Mouse (Mus musculus) limb, embryonic 12.5 days (tissue): Measurements from ENCODE around the gene Ptges2. TPM values are rescaled to one million over a fixed set of nuclear protein-coding genes. Genes with fewer than 3 reads are reported as not detected.

ENCODE experiments used
- ATAC-seq: fragments of 200-750 bp; cut with Nextera tagmentation; 2 replicates; pipeline ENCODE4 v1.8.0; 2017; ENCODE audit warnings: low read depth, moderate TSS enrichment; ENCODE audit not compliant: insufficient number of reproducible peaks, insufficient read depth, low FRiP score, low TSS enrichment
- H3K27ac ChIP-seq: fragments of 300-500 bp; sonication (generic); 2 replicates; pipeline ENCODE4 v1.5.1; 2016; ENCODE audit warnings: mild to moderate bottlenecking, moderate library complexity
- H3K27me3 ChIP-seq: fragments of 300-500 bp; sonication (generic); 2 replicates; pipeline ENCODE4 v1.6.1; 2016; ENCODE audit warnings: mild to moderate bottlenecking, moderate library complexity
- H3K36me3 ChIP-seq: fragments of 300-500 bp; sonication (generic); 2 replicates; pipeline ENCODE4 v1.6.1; 2016; ENCODE audit warnings: mild to moderate bottlenecking, moderate library complexity
- H3K4me1 ChIP-seq: fragments of 300-500 bp; sonication (generic); replicated peaks from 2 replicates; pipeline ENCODE4 v1.6.1; 2016
- H3K4me2 ChIP-seq: fragments of 300-500 bp; sonication (generic); 2 replicates; pipeline ENCODE4 v1.6.1; 2016; ENCODE audit warnings: mild to moderate bottlenecking, moderate library complexity
- H3K4me3 ChIP-seq: fragments of 300-500 bp; sonication (generic); replicated peaks from 2 replicates; pipeline ENCODE4 v1.5.1; 2016; ENCODE audit warnings: mild to moderate bottlenecking
- H3K9ac ChIP-seq: fragments of 300-500 bp; sonication (generic); replicated peaks from 2 replicates; pipeline ENCODE4 v1.6.1; 2016; ENCODE audit warnings: mild to moderate bottlenecking, moderate library complexity
- H3K9me3 ChIP-seq: fragments of 300-500 bp; sonication (generic); 2 replicates; pipeline ENCODE4 v1.6.1; 2016; ENCODE audit warnings: mild to moderate bottlenecking, moderate library complexity
- WGBS: fragments of 180-500 bp; shearing (Covaris S2); methylation state at CpG from one replicate; pipeline ENCODE4 v1.1.7; 2016; 5-methylcytosine and 5-hydroxymethylcytosine counted together
- polyA plus RNA-seq: library from polyadenylated mRNA; unstranded; fragments of >200 nt; fragmentation: Nextera tagmentation; extraction: Ambion mirVana; gene quantifications from 2 replicates; pipeline ENCODE4 v1.2.1, GENCODE M21; 2016

Gene Ptges2
- 32.2 and 36.7 TPM in 2 replicates for polyA plus RNA-seq

GRCm38 (mm10) chr2:32395484-32395945 lies at the start of gene Ptges2:
Ptges2 (plus strand) TSS chr2:32395896.
- H3K4me1 ChIP-seq = peaks cover 25% of the 10 kb centered on the region
- H3K9ac ChIP-seq = peak within 1 kb of the TSS; percentile 71
- peak within 1 kb of the TSS; percentile 90 for H3K27ac ChIP-seq
- 0% methylated on average over 31 of the region's 31 CpGs for WGBS
- peaks cover 20% of the 10 kb centered on the region for H3K36me3 ChIP-seq
- H3K4me2 ChIP-seq = peak within 1 kb of the TSS; percentile 93
- H3K4me3 ChIP-seq = peak within 1 kb of the TSS; percentile 98
- peak; percentile 89 for ATAC-seq
- no peaks in the 10 kb centered on the region for H3K9me3 ChIP-seq
- H3K27me3 ChIP-seq = no peaks in the 10 kb centered on the region

DNA sequence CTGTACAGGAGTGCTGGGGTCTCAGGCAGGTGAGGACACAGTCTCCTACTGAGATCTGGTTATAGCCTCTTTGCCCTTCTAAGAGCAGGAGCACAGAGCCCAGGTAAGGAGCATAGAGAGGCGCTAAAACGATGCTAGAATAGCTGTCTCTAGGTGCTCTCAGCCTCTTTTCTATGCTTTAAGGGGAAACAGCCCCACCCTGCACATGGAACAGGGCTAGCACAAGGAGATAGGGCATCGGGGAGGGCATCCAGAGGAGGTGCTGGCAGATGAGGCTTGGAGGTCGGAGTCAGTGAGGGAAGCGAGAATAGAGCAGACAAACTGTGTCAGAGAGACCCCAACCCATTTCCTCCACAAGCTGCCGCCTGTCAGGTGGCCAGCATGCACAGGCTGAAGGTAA lies 48.7 kb upstream of the Ptges2 start:
- H3K4me1 ChIP-seq = peaks cover 30% of the 10 kb centered on the region
- H3K36me3 ChIP-seq = peaks cover 71% of the 10 kb centered on the region
- H3K4me2 ChIP-seq = no peak overlapping the region
- no peaks in the 10 kb centered on the region for H3K9me3 ChIP-seq
- H3K27me3 ChIP-seq = no peaks in the 10 kb centered on the region
- WGBS = 77% methylated on average over 6 of the region's 6 CpGs
- H3K4me3 ChIP-seq = no peak overlapping the region
- H3K27ac ChIP-seq = no peak overlapping the region
- no peak for ATAC-seq
- no peak overlapping the region for H3K9ac ChIP-seq

DNA sequence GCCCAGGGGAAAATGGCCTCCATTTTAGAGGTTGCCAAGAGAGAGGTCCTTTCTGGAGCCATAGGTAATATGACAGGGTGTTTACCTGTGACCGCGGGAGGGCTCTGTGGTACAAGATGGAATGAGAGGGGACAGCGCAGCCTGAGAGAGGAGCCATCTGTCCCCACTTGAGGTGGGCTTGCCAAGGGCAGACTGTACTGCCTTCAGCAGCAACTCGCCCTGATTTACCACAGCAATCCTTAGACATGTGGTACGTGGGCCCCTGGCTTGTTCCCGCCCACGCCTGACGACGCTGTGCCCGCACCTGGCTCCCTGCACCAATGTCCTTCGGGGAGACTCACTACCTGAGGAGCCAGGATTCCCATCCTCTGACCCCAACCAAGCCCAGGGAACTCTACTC lies 47.4 kb upstream of the Ptges2 start:
- 80% methylated on average over 11 of the region's 11 CpGs for WGBS
- no peak overlapping the region for H3K9ac ChIP-seq
- H3K9me3 ChIP-seq = no peaks in the 10 kb centered on the region
- no peak overlapping the region for H3K4me2 ChIP-seq
- no peak overlapping the region for H3K4me3 ChIP-seq
- H3K4me1 ChIP-seq = peaks cover 33% of the 10 kb centered on the region
- H3K27me3 ChIP-seq = no peaks in the 10 kb centered on the region
- H3K36me3 ChIP-seq = peaks cover 62% of the 10 kb centered on the region
- H3K27ac ChIP-seq = no peak overlapping the region
- no peak for ATAC-seq

DNA sequence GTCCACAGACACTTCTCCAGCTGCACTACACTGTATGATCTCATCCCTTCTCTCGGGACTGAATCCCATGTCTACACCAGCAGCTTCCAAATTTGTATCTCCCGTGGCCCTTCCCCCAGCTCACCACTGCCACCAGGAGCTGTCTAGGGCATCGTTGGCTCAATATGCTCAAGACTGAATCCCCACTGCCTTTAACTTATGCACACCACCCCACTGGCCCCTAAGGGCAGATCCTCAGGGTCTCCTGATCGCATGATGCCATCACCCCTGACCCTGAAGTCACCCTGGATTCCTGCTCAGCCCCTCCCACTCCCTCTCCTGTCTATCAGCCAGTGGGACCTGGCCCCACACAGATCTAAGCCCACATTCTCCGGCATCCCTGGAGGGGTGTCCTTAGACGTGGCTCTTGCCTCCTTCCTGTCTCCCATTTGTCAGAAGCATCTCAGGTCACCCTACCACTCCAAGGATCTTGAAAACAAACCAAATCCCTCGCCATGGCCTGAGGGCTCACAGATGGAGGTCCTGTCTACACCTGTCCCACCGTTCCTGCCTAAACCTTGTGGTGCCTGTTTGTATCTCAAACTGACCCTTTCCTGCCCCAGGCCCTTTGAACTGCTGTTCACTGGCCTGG lies 46.0 kb upstream of the Ptges2 start:
- Histone ChIP-seq H3K4me2 (peak overlapping the region; percentile 17; the same call in 1 of the 2 replicates), H3K4me3 (no peak overlapping the region), H3K27ac (no peak overlapping the region), H3K27me3 (no peaks in the 10 kb centered on the region), H3K4me1 (peaks cover 38% of the 10 kb centered on the region), H3K9ac (no peak overlapping the region), H3K9me3 (no peaks in the 10 kb centered on the region), H3K36me3 (peaks cover 50% of the 10 kb centered on the region)
- 65% methylated on average over 8 of the region's 8 CpGs for WGBS
- ATAC-seq = no peak

DNA sequence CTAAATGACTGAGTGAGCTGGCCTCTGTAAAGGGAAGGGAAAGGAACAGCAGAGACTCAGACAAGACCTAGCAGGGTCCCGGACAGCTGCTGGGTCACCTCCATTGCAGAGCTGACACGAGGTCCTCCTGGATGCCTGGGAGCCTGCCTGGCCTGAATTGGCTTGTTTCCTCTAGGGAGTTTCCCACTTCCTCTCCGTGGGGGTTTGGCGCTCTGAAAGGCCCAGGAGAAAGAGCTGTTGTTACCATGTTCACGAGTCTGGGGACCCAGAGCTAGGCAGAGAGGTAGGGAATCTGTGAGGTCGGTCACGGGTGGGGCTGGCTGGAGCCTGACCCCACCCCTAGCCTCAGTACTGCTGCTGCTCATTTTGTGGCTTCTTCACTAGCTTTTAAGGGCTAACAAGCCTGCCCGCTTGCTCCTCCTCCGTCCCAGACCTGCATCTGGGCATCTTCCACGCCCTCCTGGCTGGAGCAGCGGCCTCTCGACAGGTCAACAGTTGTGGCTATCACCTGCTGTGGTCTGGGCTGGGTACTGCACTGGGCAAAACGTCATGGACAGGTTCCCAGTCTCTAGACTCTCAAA lies 45.1 kb upstream of the Ptges2 start:
- 62% methylated on average over 13 of the region's 13 CpGs for WGBS
- no peak overlapping the region; the same call in 1 of the 2 replicates for H3K9ac ChIP-seq
- H3K27ac ChIP-seq = 0 out of 2 replicates have a peak overlapping the region, but pooled peaks have one; percentile 94
- no peak overlapping the region for H3K4me3 ChIP-seq
- no peak for ATAC-seq
- no peaks in the 10 kb centered on the region for H3K9me3 ChIP-seq
- H3K4me2 ChIP-seq = peak overlapping the region; percentile 70
- H3K27me3 ChIP-seq = no peaks in the 10 kb centered on the region
- H3K4me1 ChIP-seq = peaks cover 38% of the 10 kb centered on the region
- H3K36me3 ChIP-seq = peaks cover 45% of the 10 kb centered on the region

DNA sequence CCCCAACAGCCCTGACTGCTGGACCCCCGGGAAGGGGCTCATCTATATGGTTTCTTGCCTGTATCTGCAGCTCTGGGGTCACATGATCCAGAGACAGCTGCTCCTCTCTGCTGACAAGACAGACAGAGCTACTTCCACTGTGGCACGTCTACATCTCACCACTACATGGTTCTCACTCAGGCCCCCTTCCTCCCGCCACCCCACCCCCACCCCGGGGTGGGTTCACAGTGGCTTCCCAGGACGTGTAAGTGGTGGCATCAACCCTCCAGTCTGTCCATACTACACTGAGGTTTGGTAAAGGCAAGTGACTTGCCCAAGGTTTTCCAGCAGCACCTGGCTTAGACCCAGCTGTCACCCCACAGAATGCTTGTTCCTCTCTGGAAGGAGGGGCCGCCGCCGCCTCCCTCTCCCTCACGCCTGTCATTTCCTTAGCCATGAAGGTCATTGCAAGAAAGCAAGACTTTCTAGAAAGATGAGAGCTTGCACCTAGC lies 44.2 kb upstream of the Ptges2 start:
- peak overlapping the region; percentile 94 for H3K27ac ChIP-seq
- peak overlapping the region; percentile 87 for H3K9ac ChIP-seq
- no peaks in the 10 kb centered on the region for H3K27me3 ChIP-seq
- H3K4me3 ChIP-seq = peak overlapping the region; percentile 80
- 53% methylated on average over 9 of the region's 9 CpGs for WGBS
- no peak for ATAC-seq
- H3K9me3 ChIP-seq = no peaks in the 10 kb centered on the region
- peaks cover 42% of the 10 kb centered on the region for H3K36me3 ChIP-seq
- peaks cover 38% of the 10 kb centered on the region for H3K4me1 ChIP-seq
- H3K4me2 ChIP-seq = peak overlapping the region; percentile 70

DNA sequence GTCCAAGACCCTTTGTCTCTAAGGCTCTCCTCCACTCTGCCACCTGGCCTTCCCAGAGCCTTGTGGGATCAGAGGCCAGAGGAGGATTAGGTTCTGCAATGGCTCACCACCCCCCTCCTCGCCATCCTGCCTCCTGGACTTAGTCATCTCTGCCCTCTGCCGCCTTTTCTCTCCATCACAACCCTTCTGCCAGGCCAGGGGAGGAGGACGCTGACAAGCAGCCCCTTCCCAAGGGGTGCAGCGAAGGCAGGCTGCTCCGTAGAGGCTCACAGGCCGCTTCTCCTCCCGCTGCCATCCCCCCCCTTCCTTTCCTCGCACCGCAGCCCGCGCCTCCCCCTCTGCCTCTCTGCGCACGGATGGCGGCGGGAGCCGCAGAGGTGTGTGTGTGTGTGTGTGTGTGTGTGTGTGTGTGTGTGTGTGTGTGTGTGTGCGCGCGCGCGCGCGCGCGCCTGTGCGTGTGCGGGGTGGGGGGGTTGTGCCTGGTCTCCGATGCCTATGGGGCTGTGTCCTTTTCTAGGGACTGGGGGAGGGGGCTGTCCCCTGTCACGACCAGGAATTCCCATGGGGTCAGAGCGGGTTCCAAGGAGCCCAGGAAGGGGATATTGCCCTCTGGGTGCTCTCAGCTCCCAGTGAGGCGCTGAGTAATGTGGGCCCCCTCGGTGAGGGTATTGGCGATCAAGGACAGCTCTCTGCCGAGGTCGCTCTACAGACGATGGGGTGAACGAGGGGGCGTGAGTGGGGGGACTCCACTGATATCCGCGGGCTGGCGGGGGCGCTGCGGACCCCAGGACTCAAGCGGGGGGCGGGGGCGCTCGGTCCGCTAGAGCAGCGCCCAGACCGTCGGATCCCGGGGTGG lies 43.3 kb upstream of the Ptges2 start, which contains the start of gene Ciz1:
Gene Ciz1 (plus strand): TSS at position 177 of the 856 bp plus-strand sequence.
- peak; percentile 60 for ATAC-seq
- WGBS = under 1% methylated on average over 39 of the region's 52 CpGs
- Histone ChIP-seq H3K36me3 (peaks cover 34% of the 10 kb centered on the region), H3K9me3 (no peaks in the 10 kb centered on the region), H3K4me1 (peaks cover 38% of the 10 kb centered on the region), H3K9ac (peak within 1 kb of the TSS; percentile 87), H3K27me3 (no peaks in the 10 kb centered on the region), H3K4me2 (peak within 1 kb of the TSS; percentile 70), H3K27ac (peak within 1 kb of the TSS; percentile 94), H3K4me3 (peak within 1 kb of the TSS; percentile 80)

- H3K27me3 ChIP-seq = no peaks in the 10 kb centered on the region
- H3K36me3 ChIP-seq = peaks cover 27% of the 10 kb centered on the region
- under 1% methylated on average over 63 of the region's 63 CpGs for WGBS
- peak within 1 kb of the TSS; percentile 70 for H3K4me2 ChIP-seq
- peak within 1 kb of the TSS; percentile 80 for H3K4me3 ChIP-seq
- H3K27ac ChIP-seq = peak within 1 kb of the TSS; percentile 94
- H3K9me3 ChIP-seq = no peaks in the 10 kb centered on the region
- peaks cover 38% of the 10 kb centered on the region for H3K4me1 ChIP-seq
- 0 out of 2 replicates have a peak, but pooled peaks have one; percentile 48 for ATAC-seq
- peak within 1 kb of the TSS; percentile 87 for H3K9ac ChIP-seq
Measured at GRCm38 (mm10) chr2:32353007-32353542, 42.6 kb upstream of the Ptges2 start, which contains the start of gene Dnm1. Dnm1 (minus strand) TSS chr2:32353338.

DNA sequence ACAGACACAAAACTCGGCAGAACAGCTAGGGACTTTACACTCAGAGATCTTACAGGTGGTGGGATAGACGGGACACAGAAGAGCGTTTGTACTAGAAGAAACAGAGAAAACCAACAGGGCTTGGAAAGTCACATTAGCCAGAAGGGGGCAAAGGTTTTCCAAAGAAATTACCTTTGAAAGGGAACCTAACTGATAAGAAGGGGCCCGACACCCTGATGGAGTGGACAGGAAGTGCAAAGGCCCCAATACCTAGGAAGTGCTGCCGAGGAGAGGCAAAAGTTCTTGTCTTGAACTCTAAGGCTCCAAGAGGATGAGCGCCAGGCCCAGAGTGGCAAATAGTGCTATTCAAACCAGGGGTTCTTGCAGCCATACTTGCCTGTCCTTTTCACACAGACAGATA lies 41.9 kb upstream of the Ptges2 start:
- Histone ChIP-seq H3K27ac (0 out of 2 replicates have a peak overlapping the region, but pooled peaks have one; percentile 94), H3K9me3 (no peaks in the 10 kb centered on the region), H3K27me3 (no peaks in the 10 kb centered on the region), H3K4me1 (peaks cover 34% of the 10 kb centered on the region), H3K9ac (peak overlapping the region; percentile 12; the same call in 1 of the 2 replicates), H3K4me3 (peak overlapping the region; percentile 80; the same call in 1 of the 2 replicates), H3K36me3 (peaks cover 19% of the 10 kb centered on the region), H3K4me2 (peak overlapping the region; percentile 70)
- 67% methylated on average over 6 of the region's 6 CpGs for WGBS
- ATAC-seq = no peak

GRCm38 (mm10) chr2:32354336-32354895 lies 41.3 kb upstream of the Ptges2 start:
- Histone ChIP-seq H3K27me3 (no peaks in the 10 kb centered on the region), H3K9me3 (no peaks in the 10 kb centered on the region), H3K4me3 (0 out of 2 replicates have a peak overlapping the region, but pooled peaks have one; percentile 80), H3K27ac (no peak overlapping the region), H3K36me3 (peaks cover 13% of the 10 kb centered on the region), H3K4me1 (peaks cover 34% of the 10 kb centered on the region), H3K4me2 (no peak overlapping the region), H3K9ac (no peak overlapping the region)
- WGBS = 89% methylated on average over 3 of the region's 3 CpGs
- no peak for ATAC-seq
